Mouse (Mus musculus) G1E (cell line): ENCODE data around the gene Naa35.

ENCODE experiments used
- CTCF ChIP-seq: IDR thresholded peaks from 2 replicates; pipeline ENCODE4 v1.5.1; 2012; ENCODE audit warnings: low read depth, low read length, inconsistent platforms, mixed read lengths
- GATA1 ChIP-seq: IDR thresholded peaks from 2 replicates; pipeline ENCODE4 v1.6.1; 2012; ENCODE audit warnings: borderline replicate concordance, low read length, inconsistent platforms, mixed read lengths
- POLR2AphosphoS5 ChIP-seq: IDR thresholded peaks from 2 replicates; pipeline ENCODE4 v1.6.1; 2012; ENCODE audit warnings: low read depth, low read length, inconsistent platforms; ENCODE audit not compliant: insufficient replicate concordance

DNA sequence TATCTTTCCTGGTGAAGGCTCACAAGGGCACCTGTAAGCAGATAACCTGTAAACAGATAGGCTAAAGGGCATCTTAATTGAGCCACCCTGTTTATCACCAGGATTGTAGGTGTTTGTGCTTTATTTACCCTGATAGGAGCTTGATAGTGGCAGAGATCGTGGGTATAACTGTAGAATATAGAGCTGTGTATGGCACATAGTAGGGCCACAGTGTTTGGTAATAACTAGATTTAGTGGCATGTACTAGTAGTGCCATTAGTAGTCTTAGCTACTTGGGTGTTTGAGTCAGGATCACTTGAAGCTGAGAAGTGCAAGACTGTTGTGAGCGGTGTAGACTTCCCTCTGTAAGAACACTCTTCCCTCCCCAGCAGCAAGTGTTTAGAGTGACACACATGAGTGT lies 2.1 kb downstream of the Naa35 start:
- TF ChIP-seq CTCF (no peak), POLR2AphosphoS5 (no peak), GATA1 (no peak)
